Mouse (Mus musculus) hindbrain, postnatal 0 days (tissue): Measurements from ENCODE around the gene Flrt1. TPM values are rescaled to one million over a fixed set of nuclear protein-coding genes. Genes with fewer than 3 reads are reported as not detected.
"Not testable (repeated sequence)": the region's sequence is repeated elsewhere in the genome, so short reads cannot be mapped to it uniquely, and the experiment has no call there.

Source experiments
- ATAC-seq: fragments of 200-750 bp; cut with Nextera tagmentation; 2 replicates; pipeline ENCODE4 v1.8.0; 2017; ENCODE audit warnings: mild to moderate bottlenecking, moderate TSS enrichment, moderate library complexity
- DNase-seq: peaks from one replicate; pipeline ENCODE4 v3.0.0-alpha.2; 2015; ENCODE audit warnings: low spot score
- H3K27ac ChIP-seq: fragments of 300-500 bp; sonication (generic); 2 replicates; pipeline ENCODE4 v1.5.1; 2014; ENCODE audit warnings: mild to moderate bottlenecking
- H3K27me3 ChIP-seq: fragments of 300-500 bp; sonication (generic); 2 replicates; pipeline ENCODE4 v1.6.1; 2014; ENCODE audit warnings: low read length, mixed read lengths; ENCODE audit not compliant: insufficient read depth
- H3K36me3 ChIP-seq: fragments of 300-500 bp; sonication (generic); 2 replicates; pipeline ENCODE4 v1.6.1; 2014; ENCODE audit warnings: low read length, mixed read lengths; ENCODE audit not compliant: insufficient read depth
- H3K4me1 ChIP-seq: fragments of 300-500 bp; sonication (generic); 2 replicates; pipeline ENCODE4 v1.6.1; 2014; ENCODE audit warnings: antibody characterized with exemption, low read length, mixed read lengths; ENCODE audit not compliant: insufficient read depth
- H3K4me2 ChIP-seq: fragments of 300-500 bp; sonication (generic); 2 replicates; pipeline ENCODE4 v1.6.1; 2014; ENCODE audit warnings: low read depth, mild to moderate bottlenecking, low read length, moderate library complexity, mixed read lengths
- H3K4me3 ChIP-seq: fragments of 300-500 bp; sonication (generic); 2 replicates; pipeline ENCODE4 v1.5.1; 2014; ENCODE audit warnings: low read length
- H3K9ac ChIP-seq: fragments of 300-500 bp; sonication (generic); replicated peaks from 2 replicates; pipeline ENCODE4 v1.6.1; 2014; ENCODE audit warnings: mild to moderate bottlenecking, low read length, moderate library complexity, mixed read lengths
- H3K9me3 ChIP-seq: fragments of 300-500 bp; sonication (generic); 2 replicates; pipeline ENCODE4 v1.6.1; 2016; ENCODE audit warnings: low read length, mixed read lengths
- CTCF ChIP-seq: IDR thresholded peaks from 2 replicates; pipeline ENCODE4 v1.5.1; 2016; ENCODE audit warnings: antibody characterized with exemption, control low read depth, low read depth
- WGBS: fragments of 180-500 bp; shearing (Covaris S2); extraction: QIAGEN DNeasy Blood & Tissue Kit; methylation state at CpG from one replicate; pipeline ENCODE4 v1.1.7; 2014; 5-methylcytosine and 5-hydroxymethylcytosine counted together
- polyA plus RNA-seq: library from polyadenylated mRNA; unstranded; fragments of >200 nt; fragmentation: Nextera tagmentation; extraction: Ambion mirVana; gene quantifications from 2 replicates; pipeline ENCODE4 v1.2.1, GENCODE M21; 2015
- total RNA-seq: library from RNA; depleted of rRNA; stranded (reverse); fragments of >200 nt; gene quantifications from 2 replicates; pipeline ENCODE4 v1.2.3, GENCODE M21; 2014

The Flrt1 gene
- total and polyA plus RNA-seq, 2 experiments from 2014 or later = 8.1 to 10.1 TPM

DNA sequence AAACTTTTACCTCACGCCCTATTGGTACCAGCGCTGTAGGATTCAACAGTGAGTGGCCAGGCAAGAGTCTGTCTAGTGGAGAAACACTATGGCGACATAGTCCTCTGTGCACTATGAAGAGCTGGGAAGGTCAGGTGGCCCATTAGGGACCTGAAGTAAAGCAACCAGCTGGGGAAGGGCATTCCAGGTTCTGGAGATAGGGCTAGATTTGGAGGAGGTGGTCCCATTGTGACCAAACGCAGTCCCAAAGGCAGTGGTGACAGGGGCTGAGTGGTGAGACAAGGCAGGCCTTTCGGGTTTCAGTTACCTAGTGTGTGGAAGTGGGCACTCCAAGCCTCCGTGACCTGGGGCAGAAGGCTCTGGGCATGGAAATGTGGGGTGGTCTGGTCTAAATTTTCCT, 47.0 kb downstream of the Flrt1 start:
- H3K27me3 ChIP-seq = no peaks in the 10 kb centered on the region
- DNase-seq = no peak

DNA sequence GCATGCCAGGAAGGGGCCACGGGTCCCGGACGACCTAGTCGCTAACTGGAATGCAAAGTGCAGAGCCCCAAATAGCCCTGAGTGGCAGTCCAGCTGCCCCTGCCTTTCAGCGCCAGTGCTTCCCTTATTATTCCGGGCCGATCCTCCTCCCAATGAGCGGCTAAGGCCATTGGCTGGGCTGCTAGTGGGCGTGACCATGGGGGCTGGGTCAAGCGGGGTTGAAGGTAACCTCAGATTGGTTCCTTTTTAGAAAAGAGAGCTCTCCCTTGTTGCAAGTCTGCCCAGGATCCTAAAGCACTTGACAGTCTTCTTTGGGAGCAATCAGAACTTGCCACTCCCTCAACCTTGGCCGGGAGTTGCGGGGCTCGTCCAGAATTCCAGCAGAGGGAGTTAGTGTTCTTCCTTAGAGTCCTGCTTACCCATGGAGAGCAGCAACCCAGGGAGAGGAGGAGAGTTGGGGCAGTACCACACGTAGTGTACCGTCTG, 47.8 kb downstream of the Flrt1 start:
- peak; percentile 79 for ATAC-seq
- Histone ChIP-seq H3K9me3 (no peaks in the 10 kb centered on the region), H3K4me3 (peak overlapping the region; percentile 66), H3K4me2 (peak overlapping the region; percentile 100), H3K27ac (peak overlapping the region; percentile 41; the same call in 1 of the 2 replicates), H3K9ac (0 out of 2 replicates have a peak overlapping the region, but pooled peaks have one; percentile 49), H3K4me1 (peaks cover 5% of the 10 kb centered on the region; the same call in 1 of the 2 replicates), H3K27me3 (no peaks in the 10 kb centered on the region), H3K36me3 (no peaks in the 10 kb centered on the region)
- DNase-seq = peak; percentile 77
- under 1% methylated on average over 15 of the region's 15 CpGs for WGBS
- peak; percentile 65 for TF ChIP-seq CTCF

More for the DNA sequence above, 47.0 kb downstream of the Flrt1 start:
- Histone ChIP-seq H3K4me3 (no peak overlapping the region), H3K4me2 (no peak overlapping the region; the same call in 1 of the 2 replicates), H3K9me3 (no peaks in the 10 kb centered on the region), H3K36me3 (no peaks in the 10 kb centered on the region), H3K4me1 (peaks cover 5% of the 10 kb centered on the region; the same call in 1 of the 2 replicates), H3K27ac (no peak overlapping the region), H3K9ac (no peak overlapping the region)
- WGBS = 72% methylated on average over 6 of the region's 6 CpGs
- no peak for ATAC-seq
- TF ChIP-seq CTCF = no peak

DNA sequence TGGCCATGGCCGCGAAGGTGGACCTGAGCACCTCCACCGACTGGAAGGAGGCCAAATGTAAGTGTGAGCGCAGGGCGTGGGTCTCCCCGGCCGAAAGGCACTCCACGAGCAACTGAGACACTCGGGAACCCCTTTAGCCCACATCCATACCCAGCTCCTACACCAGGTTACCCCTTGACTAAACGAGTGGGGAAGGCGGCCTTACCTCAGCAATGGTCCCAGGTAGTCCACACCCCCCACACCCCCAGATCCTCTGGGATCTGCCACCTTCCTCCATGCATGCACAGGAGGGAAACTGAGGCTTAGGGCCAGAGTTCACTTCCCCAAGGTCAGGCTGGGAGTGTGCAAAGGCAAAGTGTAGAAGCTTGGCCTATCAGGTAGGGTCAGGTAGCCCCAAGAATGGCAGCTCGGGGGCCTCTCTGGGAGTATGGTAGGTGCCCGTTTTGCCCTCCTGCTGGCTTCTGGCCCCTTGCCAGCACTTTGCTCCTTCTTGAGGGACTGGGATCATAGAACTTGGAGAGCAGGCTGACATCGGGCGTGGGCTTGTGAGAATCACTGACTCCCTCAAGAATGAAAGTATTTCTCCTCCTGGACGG, 48.3 kb downstream of the Flrt1 start:
- no peak for TF ChIP-seq CTCF
- ATAC-seq (peak; percentile 27; the same call in 1 of the 2 replicates), DNase-seq (no peak)
- Histone ChIP-seq H3K9ac (peak overlapping the region; percentile 49), H3K4me3 (peak overlapping the region; percentile 66), H3K27me3 (no peaks in the 10 kb centered on the region), H3K9me3 (no peaks in the 10 kb centered on the region), H3K36me3 (no peaks in the 10 kb centered on the region), H3K4me2 (peak overlapping the region; percentile 100), H3K4me1 (peaks cover 5% of the 10 kb centered on the region; the same call in 1 of the 2 replicates), H3K27ac (no peak overlapping the region)
- 5% methylated on average over 16 of the region's 16 CpGs for WGBS

DNA sequence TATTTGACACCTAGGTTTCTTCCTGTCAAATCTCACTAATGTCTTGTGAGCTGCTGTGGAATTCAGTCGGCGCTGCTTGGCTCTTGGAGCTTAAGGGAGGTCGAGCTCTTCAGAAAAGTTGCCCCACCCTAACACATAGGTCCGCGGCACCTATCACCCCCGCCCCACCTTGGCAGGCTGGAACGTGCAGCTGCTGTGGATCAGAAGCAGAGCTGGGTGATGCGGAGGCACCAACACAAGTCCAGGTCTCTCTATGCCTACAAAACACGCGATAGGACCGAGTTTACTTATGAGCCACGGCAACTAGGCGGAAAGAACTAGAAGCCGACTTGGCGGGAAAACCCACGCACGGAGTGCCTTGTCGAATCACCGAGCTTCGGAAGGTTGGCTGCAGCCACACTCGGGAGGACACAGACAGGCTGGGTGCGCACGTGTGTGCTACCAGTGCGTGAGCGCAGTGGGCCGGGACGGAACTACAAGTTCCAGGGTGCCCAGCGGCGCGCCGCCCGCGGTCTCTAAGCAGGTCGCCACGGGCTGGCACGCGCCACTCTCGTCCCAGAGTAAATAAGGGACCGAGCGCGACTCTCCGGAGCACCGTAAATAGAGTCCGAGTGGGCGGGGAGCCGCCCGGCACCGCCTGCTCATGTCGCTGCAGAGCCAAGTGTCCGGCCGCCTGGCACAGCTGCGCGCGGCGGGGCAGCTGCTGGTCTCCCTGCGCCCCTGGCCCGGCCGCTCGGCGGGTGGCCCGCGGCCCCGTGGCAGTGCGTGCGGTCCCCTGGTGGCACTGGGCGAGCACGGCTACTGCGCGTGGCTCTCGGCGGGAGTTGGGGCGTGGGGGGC, 49.1 kb downstream of the Flrt1 start, which contains the start of gene Macrod1:
Gene Macrod1 (plus strand): TSS at position 563 of the 840 bp plus-strand sequence.
- WGBS = 1% methylated on average over 72 of the region's 72 CpGs
- Histone ChIP-seq H3K9me3 (no peaks in the 10 kb centered on the region), H3K27ac (no peak within 1 kb of the TSS), H3K4me2 (peak within 1 kb of the TSS; percentile 100), H3K27me3 (no peaks in the 10 kb centered on the region), H3K9ac (peak within 1 kb of the TSS; percentile 49), H3K4me3 (peak within 1 kb of the TSS; percentile 66), H3K4me1 (peaks cover 5% of the 10 kb centered on the region; the same call in 1 of the 2 replicates), H3K36me3 (no peaks in the 10 kb centered on the region)
- ATAC-seq (peak; percentile 79), DNase-seq (peak; percentile 80)
- peak; percentile 24; the same call in 1 of the 2 replicates for TF ChIP-seq CTCF

DNA sequence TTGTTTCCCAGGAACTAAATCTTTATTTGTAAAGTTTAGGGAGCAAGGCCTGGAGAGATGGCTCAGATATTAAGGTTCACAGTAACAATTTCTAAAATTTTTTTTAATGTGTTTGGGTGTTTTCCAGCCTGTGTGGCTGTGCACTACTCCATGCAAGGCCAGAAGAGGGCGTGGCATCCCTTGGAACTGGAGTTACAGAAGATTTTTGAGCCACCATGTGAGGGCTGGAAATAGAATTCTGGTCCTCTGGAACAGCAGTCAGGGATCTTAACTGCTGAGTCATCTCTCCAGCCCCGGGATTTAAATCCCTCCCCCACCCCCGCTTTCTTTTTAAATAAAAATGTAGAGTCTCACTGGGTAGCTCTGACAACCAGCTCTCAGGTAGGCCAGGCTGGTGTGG, 50.4 kb downstream of the Flrt1 start:
- peaks cover 5% of the 10 kb centered on the region; the same call in 1 of the 2 replicates for H3K4me1 ChIP-seq
- no peaks in the 10 kb centered on the region for H3K27me3 ChIP-seq
- no peak for DNase-seq
- no peak for ATAC-seq
- H3K4me3 ChIP-seq = no peak overlapping the region
- H3K9me3 ChIP-seq = no peaks in the 10 kb centered on the region
- TF ChIP-seq CTCF = no peak
- H3K9ac ChIP-seq = no peak overlapping the region
- no peak overlapping the region for H3K27ac ChIP-seq
- WGBS = 56% methylated on average over 3 of the region's 3 CpGs
- H3K4me2 ChIP-seq = no peak overlapping the region
- no peaks in the 10 kb centered on the region for H3K36me3 ChIP-seq

DNA sequence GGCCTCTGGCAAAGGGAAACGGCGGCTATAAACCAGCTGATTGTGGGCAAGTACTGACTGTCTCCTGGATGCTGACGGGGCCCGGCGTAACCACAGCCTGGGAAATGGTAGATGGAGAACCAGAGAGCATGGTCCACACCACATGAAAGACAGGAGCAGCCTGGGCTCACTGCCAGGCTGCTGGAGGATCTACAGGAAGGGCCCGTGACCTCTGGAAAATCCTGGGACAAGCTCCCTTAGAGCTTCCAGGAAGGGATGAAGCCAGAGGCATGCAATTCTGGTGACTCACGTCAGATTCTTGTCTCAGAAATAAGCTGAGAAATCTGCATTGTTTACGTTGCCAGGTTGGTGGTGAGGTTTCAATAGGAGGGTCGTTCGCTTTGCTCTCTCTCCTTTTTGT, 50.8 kb downstream of the Flrt1 start:
- no peaks in the 10 kb centered on the region for H3K9me3 ChIP-seq
- ATAC-seq (no peak), DNase-seq (no peak)
- WGBS = 64% methylated on average over 10 of the region's 10 CpGs
- H3K4me1 ChIP-seq = peaks cover 5% of the 10 kb centered on the region; the same call in 1 of the 2 replicates
- no peak overlapping the region for H3K27ac ChIP-seq
- no peak overlapping the region for H3K9ac ChIP-seq
- no peaks in the 10 kb centered on the region for H3K36me3 ChIP-seq
- no peak overlapping the region for H3K4me3 ChIP-seq
- TF ChIP-seq CTCF = no peak
- H3K27me3 ChIP-seq = no peaks in the 10 kb centered on the region
- no peak overlapping the region for H3K4me2 ChIP-seq

DNA sequence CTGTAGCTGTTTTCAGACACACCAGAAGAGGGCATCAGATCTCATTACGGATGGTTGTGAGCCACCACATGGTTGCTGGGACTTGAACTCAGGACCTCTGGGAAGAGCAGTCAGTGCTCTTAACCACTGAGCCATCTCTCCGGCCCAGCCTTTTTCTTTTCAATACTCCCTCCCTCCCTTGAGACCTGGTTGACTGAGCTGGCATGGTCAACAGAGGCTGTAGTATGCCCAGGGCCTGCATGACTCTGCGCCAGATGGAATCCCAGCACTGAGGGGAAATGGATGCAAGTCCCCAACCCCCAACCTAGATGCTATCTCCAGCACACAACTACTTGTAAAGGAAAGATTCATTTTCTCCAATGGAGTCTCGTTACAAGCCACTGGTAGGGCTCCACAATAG, 52.1 kb downstream of the Flrt1 start:
- H3K9me3 ChIP-seq, H3K27ac ChIP-seq, H3K4me2 ChIP-seq, H3K36me3 ChIP-seq, DNase-seq, H3K4me3 ChIP-seq, ATAC-seq, H3K4me1 ChIP-seq, H3K27me3 ChIP-seq, H3K9ac ChIP-seq: not testable (repeated sequence)
- 65% methylated on average over 4 of the region's 4 CpGs for WGBS
